Mouse (Mus musculus): ENCODE measurements around the gene Ikbkg.
"Not testable (repeated sequence)": the region's sequence is repeated elsewhere in the genome, so short reads cannot be mapped to it uniquely, and the experiment has no call there.

Ikbkg gene

GRCm38 (mm10) chrX:74451157-74451912 lies 58.2 kb downstream of the Ikbkg start:
- no peak for ATAC-seq (ENCODE audit: low TSS enrichment)

GRCm38 (mm10) chrX:74452773-74453172 lies 59.7 kb downstream of the Ikbkg start:
- ATAC-seq (ENCODE audit: low TSS enrichment): peak; percentile 76

GRCm38 (mm10) chrX:74481349-74481885 lies 88.3 kb downstream of the Ikbkg start, which contains the start of gene Gm6880:
TSS of gene Gm6880 (minus strand) at chrX:74481399.
- not testable (repeated sequence) for ATAC-seq (ENCODE audit: low TSS enrichment)

GRCm38 (mm10) chrX:74497131-74497530 lies 104.0 kb downstream of the Ikbkg start:
- ATAC-seq (ENCODE audit: low TSS enrichment): no peak
